Mouse (Mus musculus) gastrocnemius, postnatal 14 days (tissue): ENCODE results near the gene Clec10a. TPM values are rescaled to one million over a fixed set of nuclear protein-coding genes. Genes with fewer than 3 reads are reported as not detected.

ENCODE experiments used
- DNase-seq: peaks from one replicate; pipeline ENCODE4 v3.0.0; 2021; ENCODE audit warnings: mixed read lengths
- intact Hi-C: fragments of 180-260 bp; cut with DNase I; formaldehyde crosslinking; loops from one replicate; pipeline ENCODE4 v1.15.1; 2025; ENCODE audit warnings: low total_unique reads
- total RNA-seq, 2 experiments: library from RNA; stranded (reverse); gene quantifications; 2 replicates each; pipeline ENCODE4 v1.2.3; 2021

The Clec10a gene
- total RNA-seq, 2 experiments from 2014 or later, result 1.8 to 3.1 TPM

- intact Hi-C loops, result loop anchor here (5.0 kb wide), 1 partner anchor 136 kb away; no protein-coding TSS in a partner anchor
Measured at GRCm38 (mm10) chr11:70213736-70214135, 57.7 kb downstream of the Clec10a start.

GRCm38 (mm10) chr11:70214191-70214855 is 58.3 kb downstream of the Clec10a start:
- intact Hi-C loops, result loop anchor here (5.0 kb wide), 1 partner anchor 137 kb away; no protein-coding TSS in a partner anchor
- no peak for DNase-seq

More at GRCm38 (mm10) chr11:70213736-70214135, 57.7 kb downstream of the Clec10a start:
- DNase-seq, result no peak

GRCm38 (mm10) chr11:70214856-70215209 is 58.8 kb downstream of the Clec10a start:
- intact Hi-C loops, result loop anchor here (5.0 kb wide), 1 partner anchor 138 kb away; no protein-coding TSS in a partner anchor
- no peak for DNase-seq

- intact Hi-C loops, result no loop called here
- no peak for DNase-seq
Measured at GRCm38 (mm10) chr11:70215301-70215700, 59.3 kb downstream of the Clec10a start.

- DNase-seq, result no peak
- intact Hi-C loops, result no loop called here
Measured at GRCm38 (mm10) chr11:70216103-70216502, 60.1 kb downstream of the Clec10a start.

GRCm38 (mm10) chr11:70218039-70218438 is 62.0 kb downstream of the Clec10a start:
- intact Hi-C loops, result no loop called here

GRCm38 (mm10) chr11:70218741-70219470 is 62.9 kb downstream of the Clec10a start:
- DNase-seq, result no peak
- intact Hi-C loops, result no loop called here

More at GRCm38 (mm10) chr11:70218039-70218438, 62.0 kb downstream of the Clec10a start:
- no peak for DNase-seq

- intact Hi-C loops, result no loop called here
Measured at GRCm38 (mm10) chr11:70219873-70220272, 63.9 kb downstream of the Clec10a start.

GRCm38 (mm10) chr11:70220323-70220722 is 64.3 kb downstream of the Clec10a start:
- intact Hi-C loops, result no loop called here
- DNase-seq, result no peak

More at GRCm38 (mm10) chr11:70219873-70220272, 63.9 kb downstream of the Clec10a start:
- no peak for DNase-seq

Other genes with a start within 250 kb of the Clec10a start
- 10 to 100 TPM; 21.8 to 24.2 TPM for gene Gps2, start 242.3 kb upstream of the Clec10a start, total RNA-seq
- gene Eif5a, start 234.2 kb upstream of the Clec10a start, total RNA-seq, result 100 to 1,000 TPM; 567 to 637 TPM
- 1 to 10 TPM; 2.1 to 4.3 TPM for gene Ybx2, start 220.4 kb upstream of the Clec10a start, total RNA-seq
- gene Slc2a4, start 208.0 kb upstream of the Clec10a start, total RNA-seq, result 100 to 1,000 TPM; 158 to 236 TPM
- gene Cldn7, start 191.4 kb upstream of the Clec10a start, total RNA-seq, result under 1 TPM in 1 of 2 experiments, not detected in 1; 0.72 TPM
- gene Ctdnep1, start 175.0 kb upstream of the Clec10a start, total RNA-seq, result 100 to 1,000 TPM; 185 to 209 TPM
- gene Elp5, start 173.7 kb upstream of the Clec10a start, total RNA-seq, result 10 to 100 TPM; 43.0 to 52.9 TPM
- 100 to 1,000 TPM; 170 to 180 TPM for gene Gabarap, start 165.1 kb upstream of the Clec10a start, total RNA-seq
- gene Phf23, start 160.4 kb upstream of the Clec10a start, total RNA-seq, result 10 to 100 TPM; 20.4 to 20.7 TPM
- gene Dvl2, start 155.6 kb upstream of the Clec10a start, total RNA-seq, result 1 to 10 TPM; 5.1 to 7.8 TPM
- 100 to 1,000 TPM; 266 to 408 TPM for gene Acadvl, start 140.8 kb upstream of the Clec10a start, total RNA-seq
- 1 to 10 TPM; 8.7 to 9.2 TPM for gene Dlg4, start 139.3 kb upstream of the Clec10a start, total RNA-seq
- not detected for gene Asgr1, start 102.1 kb upstream of the Clec10a start, total RNA-seq
- not detected for gene Asgr2, start 63.6 kb upstream of the Clec10a start, total RNA-seq
- 1 to 10 TPM; 1.9 to 3.1 TPM for gene Mgl2, start 25.9 kb upstream of the Clec10a start, total RNA-seq
- under 1 TPM in 1 of 2 experiments, not detected in 1; 0.22 TPM for gene Slc16a11, start 56.6 kb downstream of the Clec10a start, total RNA-seq
- gene Slc16a13, start 64.9 kb downstream of the Clec10a start, total RNA-seq, result 1 to 10 TPM in 1 of 2 experiments, under 1 TPM in 1; 0.53 to 1.5 TPM
- 10 to 100 TPM; 12.4 to 13.7 TPM for gene Bcl6b, start 73.6 kb downstream of the Clec10a start, total RNA-seq
- gene 0610010K14Rik, start 81.7 kb downstream of the Clec10a start, total RNA-seq, result 10 to 100 TPM; 29.7 to 37.4 TPM
- 1 to 10 TPM; 2.6 to 2.7 TPM for gene Gm21988, start 83.6 kb downstream of the Clec10a start, total RNA-seq
- gene Rnasek, start 83.6 kb downstream of the Clec10a start, total RNA-seq, result 10 to 100 TPM; 96.0 to 96.9 TPM
- 1 to 10 TPM in 1 of 2 experiments, under 1 TPM in 1; 1.00 to 1.2 TPM for gene Alox12, start 99.2 kb downstream of the Clec10a start, total RNA-seq
- under 1 TPM in 1 of 2 experiments, not detected in 1; 0.09 TPM for gene Alox12e, start 166.4 kb downstream of the Clec10a start, total RNA-seq
- gene Alox15, start 195.8 kb downstream of the Clec10a start, total RNA-seq, result not detected